Mouse (Mus musculus) C2C12 (cell line): ENCODE data around the gene Prss36. TPM values are rescaled to one million over a fixed set of nuclear protein-coding genes. Genes with fewer than 3 reads are reported as not detected.

Experiments used
- H3K27me3 ChIP-seq: one replicate; pipeline ENCODE4 v1.6.1; 2011; ENCODE audit not compliant: control insufficient read depth, insufficient read depth, insufficient read length
- H3K36me3 ChIP-seq: one replicate; pipeline ENCODE4 v1.6.1; 2011; ENCODE audit not compliant: control insufficient read depth, insufficient read depth
- H3K4me3 ChIP-seq: one replicate; pipeline ENCODE4 v1.5.1; 2011; ENCODE audit warnings: mild to moderate bottlenecking, control low read depth; ENCODE audit not compliant: poor library complexity, insufficient read depth, severe bottlenecking
- H3K79me2 ChIP-seq: one replicate; pipeline ENCODE4 v1.6.1; 2011; ENCODE audit not compliant: control insufficient read depth, insufficient read depth
- H3K79me3 ChIP-seq: one replicate; pipeline ENCODE4 v1.6.1; 2011; ENCODE audit warnings: low read depth, control low read depth
- H3ac ChIP-seq: one replicate; pipeline ENCODE3; 2011; ENCODE audit warnings: low read depth; ENCODE audit not compliant: control insufficient read depth, insufficient read length
- CEBPB ChIP-seq: IDR thresholded peaks from one replicate; pipeline ENCODE4 v1.6.1; 2011; ENCODE audit warnings: low read depth, mild to moderate bottlenecking, control low read depth, moderate library complexity
- CTCF ChIP-seq: IDR thresholded peaks from one replicate; pipeline ENCODE4 v1.5.1; 2011; ENCODE audit not compliant: control insufficient read depth, insufficient read depth, insufficient read length
- FOSL1 ChIP-seq: IDR thresholded peaks from one replicate; pipeline ENCODE4 v1.8.0; 2011; ENCODE audit warnings: mild to moderate bottlenecking, low read length; ENCODE audit not compliant: poor library complexity, insufficient read depth, severe bottlenecking
- MAX ChIP-seq: IDR thresholded peaks from one replicate; pipeline ENCODE4 v1.6.1; 2011; ENCODE audit warnings: mild to moderate bottlenecking, control low read depth
- MYOD1 ChIP-seq: IDR thresholded peaks from one replicate; pipeline ENCODE4 v1.6.1; 2011; ENCODE audit warnings: low read depth; ENCODE audit not compliant: control insufficient read depth, insufficient read length
- MYOG ChIP-seq: IDR thresholded peaks from one replicate; pipeline ENCODE4 v1.6.1; 2011; ENCODE audit not compliant: control insufficient read depth, insufficient read length; ENCODE audit errors: extremely low read depth
- USF1 ChIP-seq: IDR thresholded peaks from one replicate; pipeline ENCODE4 v1.6.1; 2011; ENCODE audit warnings: low read depth, mild to moderate bottlenecking, control low read depth, moderate library complexity
- polyA plus RNA-seq: library from polyadenylated mRNA; unstranded; fragments of >200 nt; fragmentation: generic; extraction: Trizol; gene quantifications from one replicate; pipeline ENCODE4 v1.2.1, GENCODE M21; 2012; ENCODE audit warnings: missing spikeins

Prss36 gene
- polyA plus RNA-seq, 1 experiment, result 4.7 TPM

DNA sequence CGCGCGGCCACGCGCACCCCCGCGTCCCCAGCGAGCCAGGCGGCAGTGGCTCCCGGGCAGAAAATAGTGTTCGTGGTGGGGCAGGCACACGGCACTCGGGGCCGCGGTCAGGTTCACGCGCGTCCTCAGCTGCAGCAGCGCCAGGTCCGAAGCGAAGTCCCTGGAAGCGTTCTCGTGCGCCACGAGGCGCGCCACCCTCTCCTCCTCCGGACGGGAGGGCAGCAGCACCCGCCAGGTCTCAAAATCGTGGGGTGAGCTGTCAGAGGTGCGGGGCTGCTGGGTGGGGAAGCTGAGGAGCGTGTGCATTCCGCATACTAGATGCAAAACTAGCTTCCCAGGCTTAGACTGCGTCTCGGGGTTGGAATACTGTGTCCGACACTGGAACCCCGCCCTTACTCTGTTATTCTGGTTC, 10.8 kb downstream of the Prss36 start:
- TF ChIP-seq MYOG (no peak), FOSL1 (no peak), MYOD1 (no peak), USF1 (no peak), MAX (no peak), CTCF (no peak), CEBPB (no peak)
- Histone ChIP-seq H3K79me3 (no peaks in the 10 kb centered on the region), H3K36me3 (no peaks in the 10 kb centered on the region), H3K4me3 (peak overlapping the region; percentile 34), H3ac (peak overlapping the region; percentile 87), H3K79me2 (no peaks in the 10 kb centered on the region), H3K27me3 (no peaks in the 10 kb centered on the region)

DNA sequence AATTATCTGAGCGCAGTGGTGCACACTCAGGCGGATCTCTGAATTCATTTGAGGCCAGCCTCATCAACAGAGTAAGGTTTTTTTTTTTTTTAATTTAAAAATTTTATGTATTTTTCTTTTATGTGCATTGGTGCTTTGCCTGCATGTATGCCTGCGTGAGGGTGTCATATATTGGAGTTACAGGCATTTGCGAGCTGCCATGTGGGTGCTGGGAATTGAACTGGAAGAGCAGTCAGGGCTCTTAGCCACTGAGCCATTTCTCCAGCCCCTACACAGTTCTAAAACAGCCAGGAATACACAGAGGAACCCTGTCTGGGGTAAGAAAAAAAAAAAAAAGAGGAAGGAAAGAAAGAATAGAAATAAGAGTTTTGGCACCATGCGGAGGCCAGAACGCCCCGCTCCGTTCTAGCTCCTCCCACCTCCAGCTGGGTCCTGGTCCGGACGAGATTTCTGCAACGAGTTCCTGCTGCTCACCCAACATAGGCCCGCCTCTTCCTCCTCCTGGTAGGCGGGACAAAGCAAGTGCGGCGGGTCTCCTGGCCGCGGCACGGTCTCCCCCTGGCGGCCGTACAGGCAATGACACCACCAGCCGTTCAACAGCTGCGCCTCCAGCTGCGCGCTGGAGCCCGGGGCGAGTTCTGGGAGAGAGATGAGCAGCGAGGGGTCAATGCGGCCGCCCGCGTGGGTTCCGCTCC, 11.3 kb downstream of the Prss36 start:
- no peaks in the 10 kb centered on the region for H3K79me3 ChIP-seq
- no peaks in the 10 kb centered on the region for H3K79me2 ChIP-seq
- TF ChIP-seq MYOD1 (peak; percentile 61), CTCF (peak; percentile 97), USF1 (no peak)
- no peaks in the 10 kb centered on the region for H3K36me3 ChIP-seq
- H3K27me3 ChIP-seq, result no peaks in the 10 kb centered on the region
- H3ac ChIP-seq, result peak overlapping the region; percentile 87
- peak overlapping the region; percentile 34 for H3K4me3 ChIP-seq

DNA sequence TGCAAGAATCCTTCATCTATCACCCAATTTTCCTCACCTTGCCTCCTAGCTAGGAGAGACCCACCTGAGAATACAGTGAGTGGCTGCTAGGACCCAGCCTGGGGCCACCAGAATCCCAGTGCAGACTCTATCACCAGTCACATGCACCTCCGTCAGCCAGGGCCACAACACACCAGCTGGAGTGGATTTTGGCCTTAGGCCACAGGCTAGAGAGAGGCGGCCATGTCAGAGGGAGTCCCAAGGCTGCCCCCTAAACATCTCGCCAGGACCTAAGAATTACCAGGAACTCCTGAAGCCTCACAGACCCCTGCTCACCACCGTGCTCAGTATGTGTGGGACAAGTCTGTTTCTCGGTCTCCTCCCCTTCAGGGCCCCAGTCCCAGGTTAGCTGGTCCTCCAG, 12.4 kb downstream of the Prss36 start:
- no peaks in the 10 kb centered on the region for H3K79me2 ChIP-seq
- no peak overlapping the region for H3ac ChIP-seq
- H3K4me3 ChIP-seq, result no peak overlapping the region
- TF ChIP-seq MAX, result no peak
- no peak for TF ChIP-seq USF1
- no peak for TF ChIP-seq CTCF
- no peak for TF ChIP-seq MYOD1
- no peak for TF ChIP-seq MYOG
- no peak for TF ChIP-seq CEBPB
- no peaks in the 10 kb centered on the region for H3K36me3 ChIP-seq
- H3K79me3 ChIP-seq, result no peaks in the 10 kb centered on the region
- H3K27me3 ChIP-seq, result no peaks in the 10 kb centered on the region

DNA sequence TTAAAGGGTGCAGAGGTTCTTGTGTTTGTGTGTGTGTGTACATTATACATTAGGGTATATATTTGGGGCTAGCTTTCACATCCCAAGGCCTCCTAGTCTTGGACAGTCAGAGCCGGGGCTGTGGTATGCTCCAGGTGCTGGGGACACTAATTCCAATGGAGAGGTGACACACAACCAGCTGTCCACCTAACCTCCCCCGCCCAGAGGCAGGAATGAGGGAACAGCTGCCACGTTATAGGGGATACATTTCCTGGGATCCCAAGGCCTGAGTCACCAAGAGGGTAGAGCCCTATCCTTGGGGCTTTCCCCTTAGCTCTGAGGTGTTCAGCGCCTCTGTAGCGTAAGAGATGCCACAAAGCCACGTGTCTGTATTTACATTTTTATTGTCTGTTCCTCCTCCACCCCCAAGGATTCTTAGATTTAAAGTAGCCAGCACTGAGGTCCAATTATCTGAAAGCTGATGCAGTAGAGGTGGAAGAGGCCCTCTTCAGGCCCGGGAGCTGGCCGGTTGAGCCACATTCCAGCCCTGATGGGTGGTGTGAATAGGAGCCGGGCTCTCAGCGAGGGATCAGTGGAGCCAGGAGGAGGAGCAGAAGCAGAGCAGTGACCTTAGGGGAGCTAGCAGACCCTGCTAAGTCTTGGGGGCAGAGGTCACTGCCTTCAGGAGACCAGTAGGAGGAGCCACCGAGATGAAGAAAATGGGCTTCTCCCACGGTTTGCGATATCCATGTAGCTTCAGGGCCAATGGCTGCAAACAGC, 14.1 kb downstream of the Prss36 start:
- TF ChIP-seq CTCF (no peak), MYOD1 (peak; percentile 90), USF1 (peak; percentile 56), MYOG (no peak), MAX (peak; percentile 84), CEBPB (no peak), FOSL1 (no peak)
- no peaks in the 10 kb centered on the region for H3K79me2 ChIP-seq
- H3K36me3 ChIP-seq, result no peaks in the 10 kb centered on the region
- no peak overlapping the region for H3ac ChIP-seq
- no peaks in the 10 kb centered on the region for H3K79me3 ChIP-seq
- no peak overlapping the region for H3K4me3 ChIP-seq
- no peaks in the 10 kb centered on the region for H3K27me3 ChIP-seq

DNA sequence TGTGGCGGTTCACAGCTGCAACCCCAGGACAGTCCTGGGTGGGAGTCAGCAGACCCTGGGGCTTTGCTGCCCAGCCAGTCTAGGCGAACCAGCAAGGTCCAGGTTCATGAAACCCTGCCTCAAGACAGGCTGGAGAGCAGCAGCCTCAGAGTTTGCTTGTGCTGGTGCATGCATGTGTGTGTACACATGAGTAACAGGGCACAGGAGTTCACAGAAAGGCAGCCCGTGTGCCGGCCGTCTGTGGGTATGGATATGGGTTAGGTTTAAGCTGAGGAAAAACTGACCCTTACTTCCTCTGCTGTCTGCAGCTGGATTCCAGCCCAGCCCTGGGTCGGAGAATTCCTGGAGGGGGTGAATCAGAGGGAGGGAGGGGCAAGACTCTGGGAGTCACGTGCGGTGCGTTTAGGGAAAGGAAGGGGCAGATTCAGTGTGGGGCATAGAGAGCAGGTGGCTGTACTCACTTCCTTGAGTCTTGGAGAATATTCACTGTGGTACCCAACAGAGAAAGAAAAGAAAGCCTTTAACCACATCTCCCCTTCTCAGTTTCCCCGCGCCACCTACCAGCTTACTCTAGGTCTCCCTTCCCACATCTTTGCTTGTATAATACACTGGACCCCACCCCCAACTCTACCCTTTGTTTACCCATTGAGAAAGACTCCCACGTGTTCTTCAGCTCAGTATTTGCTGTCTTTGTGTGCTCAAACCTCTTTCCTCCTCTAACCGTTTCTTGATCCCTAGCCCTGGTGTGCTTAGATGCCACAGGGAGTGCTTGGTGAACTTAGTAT, 15.0 kb downstream of the Prss36 start:
- no peak overlapping the region for H3ac ChIP-seq
- TF ChIP-seq MYOG, result no peak
- no peak for TF ChIP-seq CEBPB
- TF ChIP-seq USF1, result peak; percentile 96
- TF ChIP-seq MAX, result peak; percentile 37
- TF ChIP-seq MYOD1, result no peak
- H3K27me3 ChIP-seq, result no peaks in the 10 kb centered on the region
- H3K79me2 ChIP-seq, result no peaks in the 10 kb centered on the region
- H3K79me3 ChIP-seq, result no peaks in the 10 kb centered on the region
- H3K4me3 ChIP-seq, result no peak overlapping the region
- H3K36me3 ChIP-seq, result no peaks in the 10 kb centered on the region
